Mouse (Mus musculus): ENCODE measurements around the gene Setd4. TPM values are rescaled to one million over a fixed set of nuclear protein-coding genes. Genes with fewer than 3 reads are reported as not detected.
"Not testable (repeated sequence)": the region's sequence is repeated elsewhere in the genome, so short reads cannot be mapped to it uniquely, and the experiment has no call there.

Gene Setd4
- polyA plus RNA-seq (2016; fragmentation: Nextera tagmentation; extraction: Ambion mirVana) = 13.0 and 14.5 TPM in 2 replicates

- Histone ChIP-seq H3K4me3 (peak within 1 kb of the TSS; percentile 57), H3K4me1 (peaks cover 36% of the 10 kb centered on the region), H3K9me3 (replicated peaks) (no peaks in the 10 kb centered on the region), H3K27ac (replicated peaks) (peak within 1 kb of the TSS; percentile 88), H3K27me3 (ENCODE audit: low read depth, poor library complexity, severe bottlenecking) (peaks cover 6% of the 10 kb centered on the region), H3K36me3 (peaks cover 3% of the 10 kb centered on the region)
- DNase-seq (ENCODE audit: low spot score) = peak; percentile 93
- 2% methylated on average over 55 of the region's 55 CpGs for WGBS
These were observed at the start of gene Setd4 for GRCm38 (mm10) chr16:93603439-93604212. TSS of gene Setd4 (minus strand) at chr16:93604063.

- H3K4me3 ChIP-seq = no peak overlapping the region
- no peaks in the 10 kb centered on the region for H3K9me3 ChIP-seq (replicated peaks)
- H3K4me1 ChIP-seq = no peaks in the 10 kb centered on the region
- no peak overlapping the region for H3K27ac ChIP-seq (replicated peaks)
- H3K27me3 ChIP-seq (ENCODE audit: low read depth, poor library complexity, severe bottlenecking) = no peaks in the 10 kb centered on the region
- 87% methylated on average over 5 of the region's 5 CpGs for WGBS
- no peaks in the 10 kb centered on the region for H3K36me3 ChIP-seq
- no peak for DNase-seq (ENCODE audit: low spot score)
These were observed 44.7 kb upstream of the Setd4 start for GRCm38 (mm10) chr16:93648441-93649183.

DNA sequence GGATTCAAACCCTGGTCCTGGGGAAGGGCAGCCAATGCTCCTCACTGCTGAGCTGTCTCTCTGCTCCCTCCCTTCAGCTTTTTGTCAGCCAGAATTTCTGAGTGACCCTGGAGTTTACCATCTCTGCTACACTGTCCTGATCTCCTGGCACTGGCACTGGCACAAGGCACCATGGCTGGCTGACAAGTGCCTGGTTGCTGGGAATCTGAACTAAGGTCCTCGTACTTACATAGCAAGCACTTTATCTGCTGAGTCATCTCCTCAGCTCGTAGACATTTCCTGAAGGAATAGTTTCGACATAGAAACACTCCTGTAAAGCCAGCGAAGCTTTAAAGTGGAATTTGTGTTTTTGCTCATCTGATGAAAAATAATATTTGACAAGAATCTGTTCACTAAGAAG, 40.1 kb upstream of the Setd4 start:
- H3K4me3 ChIP-seq = no peak overlapping the region
- H3K9me3 ChIP-seq (replicated peaks) = no peaks in the 10 kb centered on the region
- no peak overlapping the region for H3K27ac ChIP-seq (replicated peaks)
- H3K36me3 ChIP-seq = no peaks in the 10 kb centered on the region
- DNase-seq (ENCODE audit: low spot score) = no peak
- H3K27me3 ChIP-seq (ENCODE audit: low read depth, poor library complexity, severe bottlenecking) = no peaks in the 10 kb centered on the region
- 80% methylated on average over 4 of the region's 4 CpGs for WGBS
- no peaks in the 10 kb centered on the region for H3K4me1 ChIP-seq

GRCm38 (mm10) chr16:93627761-93628400, 24.0 kb upstream of the Setd4 start, which contains the start of gene Gm5678:
TSS of gene Gm5678 (plus strand) at chr16:93628097.
- Histone ChIP-seq H3K27ac (replicated peaks) (no peak within 1 kb of the TSS), H3K4me1 (no peaks in the 10 kb centered on the region), H3K36me3 (no peaks in the 10 kb centered on the region), H3K27me3 (ENCODE audit: low read depth, poor library complexity, severe bottlenecking) (no peaks in the 10 kb centered on the region), H3K9me3 (replicated peaks) (no peaks in the 10 kb centered on the region), H3K4me3 (no peak within 1 kb of the TSS)
- WGBS = 83% methylated on average over 23 of the region's 23 CpGs
- DNase-seq (ENCODE audit: low spot score) = no peak

GRCm38 (mm10) chr16:93626745-93627144, 22.9 kb upstream of the Setd4 start:
- 24% methylated on average over 1 of the region's 1 CpGs for WGBS
- H3K9me3 ChIP-seq (replicated peaks) = no peaks in the 10 kb centered on the region
- H3K36me3 ChIP-seq = no peaks in the 10 kb centered on the region
- H3K4me3 ChIP-seq = no peak overlapping the region
- no peaks in the 10 kb centered on the region for H3K27me3 ChIP-seq (ENCODE audit: low read depth, poor library complexity, severe bottlenecking)
- no peaks in the 10 kb centered on the region for H3K4me1 ChIP-seq
- H3K27ac ChIP-seq (replicated peaks) = no peak overlapping the region
- no peak for DNase-seq (ENCODE audit: low spot score)

DNA sequence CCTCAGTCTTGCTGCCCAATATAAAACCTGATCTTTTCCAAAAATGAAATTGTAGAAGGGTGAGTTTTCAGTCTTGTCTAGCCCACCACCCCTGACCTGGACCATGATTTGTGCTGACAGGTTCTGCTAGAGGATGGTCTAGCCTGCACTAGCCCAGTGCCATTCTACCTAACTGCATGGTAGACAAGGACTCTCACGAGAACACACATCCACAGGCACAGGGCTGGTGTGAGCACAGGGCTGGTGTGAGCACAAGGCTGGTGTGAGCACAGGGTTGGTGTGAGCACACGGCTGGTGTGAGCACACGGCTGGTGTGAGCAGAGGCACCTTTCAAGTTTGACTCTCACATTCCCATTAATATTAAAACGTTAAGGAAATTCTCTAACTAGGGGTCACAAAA, 20.8 kb upstream of the Setd4 start:
- Histone ChIP-seq H3K9me3 (replicated peaks) (no peaks in the 10 kb centered on the region), H3K27ac (replicated peaks) (no peak overlapping the region), H3K36me3 (no peaks in the 10 kb centered on the region), H3K4me1 (no peaks in the 10 kb centered on the region), H3K4me3 (no peak overlapping the region), H3K27me3 (ENCODE audit: low read depth, poor library complexity, severe bottlenecking) (no peaks in the 10 kb centered on the region)
- no peak for DNase-seq (ENCODE audit: low spot score)
- 86% methylated on average over 4 of the region's 4 CpGs for WGBS

- H3K27ac ChIP-seq (replicated peaks); H3K36me3 ChIP-seq; H3K27me3 ChIP-seq (ENCODE audit: low read depth, poor library complexity, severe bottlenecking); H3K4me1 ChIP-seq; H3K9me3 ChIP-seq (replicated peaks); H3K4me3 ChIP-seq; DNase-seq (ENCODE audit: low spot score): not testable (repeated sequence)
- WGBS = 87% methylated on average over 4 of the region's 4 CpGs
These were observed 19.9 kb upstream of the Setd4 start for GRCm38 (mm10) chr16:93623759-93624158.

- Histone ChIP-seq H3K9me3 (replicated peaks) (no peaks in the 10 kb centered on the region), H3K27me3 (ENCODE audit: low read depth, poor library complexity, severe bottlenecking) (no peaks in the 10 kb centered on the region), H3K27ac (replicated peaks) (no peak overlapping the region), H3K4me3 (no peak overlapping the region), H3K4me1 (no peaks in the 10 kb centered on the region), H3K36me3 (peaks cover 16% of the 10 kb centered on the region)
- WGBS = 40% methylated on average over 5 of the region's 5 CpGs
- DNase-seq (ENCODE audit: low spot score) = peak; percentile 59
These were observed 11.4 kb upstream of the Setd4 start for GRCm38 (mm10) chr16:93615118-93615870.

- H3K36me3 ChIP-seq = peaks cover 26% of the 10 kb centered on the region
- WGBS = 94% methylated on average over 4 of the region's 4 CpGs
These were observed 7.1 kb upstream of the Setd4 start for GRCm38 (mm10) chr16:93610961-93611360.

DNA sequence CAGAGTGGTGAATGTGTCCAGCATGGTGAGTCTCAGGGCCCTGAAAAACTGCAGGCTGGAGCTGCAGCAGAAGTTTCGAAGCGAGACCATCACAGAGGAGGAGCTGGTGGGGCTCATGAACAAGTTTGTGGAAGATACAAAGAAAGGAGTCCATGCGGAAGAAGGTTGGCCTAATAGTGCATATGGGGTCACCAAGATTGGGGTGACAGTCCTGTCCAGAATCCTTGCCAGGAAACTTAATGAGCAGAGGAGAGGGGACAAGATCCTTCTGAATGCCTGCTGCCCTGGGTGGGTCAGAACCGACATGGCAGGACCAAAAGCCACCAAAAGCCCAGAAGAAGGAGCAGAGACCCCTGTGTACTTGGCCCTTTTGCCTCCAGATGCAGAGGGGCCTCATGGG, 5.9 kb upstream of the Setd4 start:
- Histone ChIP-seq H3K4me3 (no peak overlapping the region), H3K27me3 (ENCODE audit: low read depth, poor library complexity, severe bottlenecking) (peaks cover 6% of the 10 kb centered on the region), H3K4me1 (peaks cover 29% of the 10 kb centered on the region), H3K9me3 (replicated peaks) (no peaks in the 10 kb centered on the region), H3K36me3 (peaks cover 26% of the 10 kb centered on the region), H3K27ac (replicated peaks) (no peak overlapping the region)
- WGBS = 92% methylated on average over 4 of the region's 4 CpGs
- DNase-seq (ENCODE audit: low spot score) = no peak

More at GRCm38 (mm10) chr16:93610961-93611360, 7.1 kb upstream of the Setd4 start:
- Histone ChIP-seq H3K27ac (replicated peaks) (no peak overlapping the region), H3K4me1 (peaks cover 22% of the 10 kb centered on the region), H3K9me3 (replicated peaks) (no peaks in the 10 kb centered on the region), H3K4me3 (no peak overlapping the region), H3K27me3 (ENCODE audit: low read depth, poor library complexity, severe bottlenecking) (no peaks in the 10 kb centered on the region; the same call in 1 of the 2 replicates)
- DNase-seq (ENCODE audit: low spot score) = no peak

GRCm38 (mm10) chr16:93608731-93609130, 4.9 kb upstream of the Setd4 start:
- Histone ChIP-seq H3K27ac (replicated peaks) (no peak overlapping the region), H3K27me3 (ENCODE audit: low read depth, poor library complexity, severe bottlenecking) (peaks cover 6% of the 10 kb centered on the region), H3K36me3 (peaks cover 26% of the 10 kb centered on the region), H3K4me1 (peaks cover 37% of the 10 kb centered on the region), H3K4me3 (peak overlapping the region; percentile 74), H3K9me3 (replicated peaks) (no peaks in the 10 kb centered on the region)
- no peak for DNase-seq (ENCODE audit: low spot score)
- 78% methylated on average over 8 of the region's 8 CpGs for WGBS

- under 1% methylated on average over 32 of the region's 32 CpGs for WGBS
- peak overlapping the region; percentile 86 for H3K27ac ChIP-seq (replicated peaks)
- peak; percentile 77 for DNase-seq (ENCODE audit: low spot score)
These were observed 3.8 kb upstream of the Setd4 start for GRCm38 (mm10) chr16:93607669-93608101.

More at GRCm38 (mm10) chr16:93607669-93608101, 3.8 kb upstream of the Setd4 start:
- H3K9me3 ChIP-seq (replicated peaks) = no peaks in the 10 kb centered on the region
- H3K36me3 ChIP-seq = peaks cover 26% of the 10 kb centered on the region
- H3K4me1 ChIP-seq = peaks cover 43% of the 10 kb centered on the region
- H3K27me3 ChIP-seq (ENCODE audit: low read depth, poor library complexity, severe bottlenecking) = peaks cover 6% of the 10 kb centered on the region
- H3K4me3 ChIP-seq = peak overlapping the region; percentile 74
